Mouse (Mus musculus) hindbrain, embryonic 16.5 days (tissue): ENCODE measurements around the gene Mphosph9. TPM values are rescaled to one million over a fixed set of nuclear protein-coding genes. Genes with fewer than 3 reads are reported as not detected.
"Not testable (repeated sequence)": the region's sequence is repeated elsewhere in the genome, so short reads cannot be mapped to it uniquely, and the experiment has no call there.

ENCODE experiments used
- ATAC-seq: fragments of 200-750 bp; cut with Nextera tagmentation; 2 replicates; pipeline ENCODE4 v1.8.0; 2017; ENCODE audit warnings: moderate TSS enrichment, moderate library complexity
- H3K27ac ChIP-seq: fragments of 300-500 bp; sonication (generic); 2 replicates; pipeline ENCODE4 v1.5.1; 2014; ENCODE audit warnings: low read depth, mild to moderate bottlenecking, control low read depth, low read length, moderate library complexity
- H3K27me3 ChIP-seq: fragments of 300-500 bp; sonication (generic); replicated peaks from 2 replicates; pipeline ENCODE4 v1.6.1; 2014; ENCODE audit warnings: low read length; ENCODE audit not compliant: control insufficient read depth, insufficient read depth
- H3K36me3 ChIP-seq: fragments of 300-500 bp; sonication (generic); 2 replicates; pipeline ENCODE4 v1.6.1; 2014; ENCODE audit warnings: mild to moderate bottlenecking, low read length, moderate library complexity, mixed read lengths; ENCODE audit not compliant: control insufficient read depth, insufficient read depth
- H3K4me1 ChIP-seq: fragments of 300-500 bp; sonication (generic); 2 replicates; pipeline ENCODE4 v1.6.1; 2014; ENCODE audit warnings: low read depth, low read length; ENCODE audit not compliant: control insufficient read depth, insufficient read depth
- H3K4me2 ChIP-seq: fragments of 300-500 bp; sonication (generic); 2 replicates; pipeline ENCODE4 v1.6.1; 2014; ENCODE audit warnings: mild to moderate bottlenecking, low read length, control low read depth, moderate library complexity
- H3K4me3 ChIP-seq: fragments of 300-500 bp; sonication (generic); 2 replicates; pipeline ENCODE4 v1.5.1; 2014; ENCODE audit warnings: mild to moderate bottlenecking, low read length, control low read depth, moderate library complexity
- H3K9ac ChIP-seq: fragments of 300-500 bp; sonication (generic); 2 replicates; pipeline ENCODE4 v1.6.1; 2014; ENCODE audit warnings: low read depth, mild to moderate bottlenecking, control low read depth, low read length, moderate library complexity
- H3K9me3 ChIP-seq: fragments of 300-500 bp; sonication (generic); 2 replicates; pipeline ENCODE4 v1.6.1; 2014; ENCODE audit warnings: mild to moderate bottlenecking, low read length, moderate library complexity; ENCODE audit not compliant: control insufficient read depth
- WGBS: fragments of 180-500 bp; shearing (Covaris S2); extraction: QIAGEN DNeasy Blood & Tissue Kit; methylation state at CpG from one replicate; pipeline ENCODE4 v1.1.7; 2014; 5-methylcytosine and 5-hydroxymethylcytosine counted together
- polyA plus RNA-seq: library from polyadenylated mRNA; unstranded; fragments of >200 nt; fragmentation: Nextera tagmentation; extraction: Ambion mirVana; gene quantifications from 2 replicates; pipeline ENCODE4 v1.2.1, GENCODE M21; 2015

Gene Mphosph9
- polyA plus RNA-seq, 1 experiment from 2014 or later, result 9.9 TPM

- ATAC-seq, result no peak
- 2% methylated on average over 8 of the region's 8 CpGs for WGBS
- peak overlapping the region; percentile 74 for H3K4me3 ChIP-seq
- H3K27me3 ChIP-seq, result no peaks in the 10 kb centered on the region
- H3K27ac ChIP-seq, result peak overlapping the region; percentile 98
- peaks cover 16% of the 10 kb centered on the region for H3K4me1 ChIP-seq
- no peaks in the 10 kb centered on the region for H3K9me3 ChIP-seq
- H3K4me2 ChIP-seq, result peak overlapping the region; percentile 76
- peak overlapping the region; percentile 85 for H3K9ac ChIP-seq
- H3K36me3 ChIP-seq, result peaks cover 3% of the 10 kb centered on the region; the same call in 1 of the 2 replicates
Observed at GRCm38 (mm10) chr5:124326829-124327228, 943 bp downstream of the Mphosph9 start.

GRCm38 (mm10) chr5:124317648-124318047 is 10.1 kb downstream of the Mphosph9 start:
- Histone ChIP-seq H3K4me3 (no peak overlapping the region), H3K36me3 (peaks cover 10% of the 10 kb centered on the region), H3K27me3 (no peaks in the 10 kb centered on the region), H3K9ac (no peak overlapping the region), H3K9me3 (no peaks in the 10 kb centered on the region), H3K27ac (no peak overlapping the region), H3K4me2 (no peak overlapping the region), H3K4me1 (no peaks in the 10 kb centered on the region)
- WGBS, result 90% methylated on average over 7 of the region's 7 CpGs
- ATAC-seq, result no peak

- Histone ChIP-seq H3K4me1 (no peaks in the 10 kb centered on the region), H3K4me2 (no peak overlapping the region), H3K9me3 (no peaks in the 10 kb centered on the region), H3K27ac (no peak overlapping the region), H3K9ac (no peak overlapping the region), H3K36me3 (peaks cover 23% of the 10 kb centered on the region), H3K27me3 (no peaks in the 10 kb centered on the region), H3K4me3 (no peak overlapping the region)
- ATAC-seq, result no peak
- 86% methylated on average over 11 of the region's 11 CpGs for WGBS
Observed at GRCm38 (mm10) chr5:124315941-124316340, 11.8 kb downstream of the Mphosph9 start.

GRCm38 (mm10) chr5:124315498-124315897 is 12.3 kb downstream of the Mphosph9 start:
- Histone ChIP-seq H3K36me3 (peaks cover 23% of the 10 kb centered on the region), H3K27ac (no peak overlapping the region), H3K4me1 (no peaks in the 10 kb centered on the region), H3K9ac (no peak overlapping the region), H3K4me2 (no peak overlapping the region), H3K27me3 (no peaks in the 10 kb centered on the region), H3K4me3 (no peak overlapping the region), H3K9me3 (no peaks in the 10 kb centered on the region)
- ATAC-seq, result no peak
- 87% methylated on average over 9 of the region's 9 CpGs for WGBS

- H3K4me1 ChIP-seq, result no peaks in the 10 kb centered on the region
- H3K36me3 ChIP-seq, result peaks cover 33% of the 10 kb centered on the region
- no peaks in the 10 kb centered on the region for H3K27me3 ChIP-seq
- H3K9me3 ChIP-seq, result no peaks in the 10 kb centered on the region
- H3K27ac ChIP-seq, result no peak overlapping the region
- ATAC-seq, result no peak
- WGBS, result 97% methylated on average over 11 of the region's 11 CpGs
- H3K9ac ChIP-seq, result no peak overlapping the region
- H3K4me2 ChIP-seq, result no peak overlapping the region
- H3K4me3 ChIP-seq, result no peak overlapping the region
Observed at GRCm38 (mm10) chr5:124310091-124310490, 17.7 kb downstream of the Mphosph9 start.

- H3K9ac ChIP-seq, result no peak overlapping the region
- no peak for ATAC-seq
- H3K9me3 ChIP-seq, result no peaks in the 10 kb centered on the region
- no peaks in the 10 kb centered on the region for H3K27me3 ChIP-seq
- H3K4me1 ChIP-seq, result no peaks in the 10 kb centered on the region
- peaks cover 29% of the 10 kb centered on the region for H3K36me3 ChIP-seq
- H3K4me2 ChIP-seq, result no peak overlapping the region
- no peak overlapping the region for H3K27ac ChIP-seq
- H3K4me3 ChIP-seq, result no peak overlapping the region
- WGBS, result 75% methylated on average over 10 of the region's 10 CpGs
Observed at GRCm38 (mm10) chr5:124309155-124309554, 18.6 kb downstream of the Mphosph9 start.

GRCm38 (mm10) chr5:124302853-124303252 is 24.9 kb downstream of the Mphosph9 start:
- H3K36me3 ChIP-seq, result peaks cover 26% of the 10 kb centered on the region
- H3K27ac ChIP-seq, H3K4me2 ChIP-seq, H3K9ac ChIP-seq, H3K27me3 ChIP-seq, H3K9me3 ChIP-seq, ATAC-seq, H3K4me3 ChIP-seq, H3K4me1 ChIP-seq: not testable (repeated sequence)
- 93% methylated on average over 6 of the region's 6 CpGs for WGBS

- WGBS, result 78% methylated on average over 4 of the region's 4 CpGs
- ATAC-seq, result no peak
- H3K36me3 ChIP-seq, result peaks cover 31% of the 10 kb centered on the region
Observed at GRCm38 (mm10) chr5:124300132-124300531, 27.6 kb downstream of the Mphosph9 start.

GRCm38 (mm10) chr5:124299307-124299706 is 28.5 kb downstream of the Mphosph9 start:
- WGBS, result 57% methylated on average over 4 of the region's 4 CpGs
- H3K4me1 ChIP-seq, H3K9me3 ChIP-seq, ATAC-seq, H3K9ac ChIP-seq, H3K27ac ChIP-seq, H3K4me3 ChIP-seq, H3K4me2 ChIP-seq, H3K27me3 ChIP-seq: not testable (repeated sequence)
- H3K36me3 ChIP-seq, result peaks cover 34% of the 10 kb centered on the region

More at GRCm38 (mm10) chr5:124300132-124300531, 27.6 kb downstream of the Mphosph9 start:
- Histone ChIP-seq H3K27ac (no peak overlapping the region), H3K9ac (no peak overlapping the region), H3K9me3 (no peaks in the 10 kb centered on the region), H3K4me2 (no peak overlapping the region), H3K4me3 (no peak overlapping the region), H3K27me3 (no peaks in the 10 kb centered on the region), H3K4me1 (no peaks in the 10 kb centered on the region)

GRCm38 (mm10) chr5:124296475-124296874 is 31.3 kb downstream of the Mphosph9 start:
- ATAC-seq, result no peak
- no peak overlapping the region for H3K4me3 ChIP-seq
- H3K4me2 ChIP-seq, result no peak overlapping the region
- 98% methylated on average over 4 of the region's 4 CpGs for WGBS
- H3K27ac ChIP-seq, result no peak overlapping the region
- H3K9ac ChIP-seq, result no peak overlapping the region
- no peaks in the 10 kb centered on the region for H3K27me3 ChIP-seq
- no peaks in the 10 kb centered on the region for H3K4me1 ChIP-seq
- no peaks in the 10 kb centered on the region for H3K9me3 ChIP-seq
- H3K36me3 ChIP-seq, result peaks cover 42% of the 10 kb centered on the region
